ENCODE assay signal across 33 mouse cellular contexts in genomic region chr6:129014399-129014798, GRCm38 (mm10). TPM values are rescaled to one million over a fixed set of nuclear protein-coding genes. Genes with fewer than 3 reads are reported as not detected.
DNase-seq lines count a peak whose midpoint lies in the region; ATAC-seq lines count a peak whose summit lies in the region.
"Had no signal": no experiment of that assay in that cellular context is flagged by ENCODE, and none has a peak within 500 bp of the region (broad histone marks: within the 10 kb centered on the region; RNA-seq: fewer than 3 reads in every experiment).

No protein-coding gene starts in this region.

- H3K36me3 ChIP-seq in stomach, embryonic 16.5 days (ENCODE audit: control insufficient read depth, insufficient read depth, low read length): no peaks in the 10 kb centered on the region
- no peaks in the 10 kb centered on the region for H3K36me3 ChIP-seq in midbrain, embryonic 14.5 days (ENCODE audit: control insufficient read depth, insufficient read depth, low read length)
- H3K36me3 ChIP-seq: embryonic facial prominence, embryonic 12.5 days; forebrain, embryonic 10.5 days; forebrain, embryonic 15.5 days; heart, embryonic 12.5 days; hindbrain, embryonic 13.5 days; limb, embryonic 13.5 days; liver, embryonic 12.5 days; midbrain, embryonic 10.5 days; neural tube, embryonic 12.5 days had no signal

- 0 out of 2 replicates have a peak overlapping the region, but pooled peaks have one; percentile 29 for H3K27ac ChIP-seq in stomach, embryonic 16.5 days (ENCODE audit: low read length)
- H3K27ac ChIP-seq in midbrain, embryonic 14.5 days (replicated peaks; ENCODE audit: low read depth, low read length): no peak overlapping the region
- H3K27ac ChIP-seq: embryonic facial prominence, embryonic 12.5 days; forebrain, embryonic 10.5 days; forebrain, embryonic 15.5 days; heart, adult 2 months; hindbrain, embryonic 13.5 days; left cerebral cortex, adult 2 months; limb, embryonic 13.5 days; liver, embryonic 12.5 days; macrophage; midbrain, embryonic 10.5 days; neural tube, embryonic 12.5 days had no signal

- peaks cover 9% of the 10 kb centered on the region for H3K4me1 ChIP-seq in stomach, embryonic 16.5 days (ENCODE audit: control insufficient read depth, insufficient read depth, low read length)
- no peaks in the 10 kb centered on the region for H3K4me1 ChIP-seq in midbrain, embryonic 14.5 days (ENCODE audit: control insufficient read depth, insufficient read depth, low read length)
- H3K4me1 ChIP-seq: embryonic facial prominence, embryonic 12.5 days; forebrain, embryonic 15.5 days; heart, embryonic 12.5 days; hindbrain, embryonic 13.5 days; limb, embryonic 13.5 days; liver, embryonic 12.5 days; midbrain, embryonic 10.5 days; neural tube, embryonic 12.5 days had no signal

- no peaks in the 10 kb centered on the region for H3K9me3 ChIP-seq in stomach, embryonic 16.5 days (replicated peaks; ENCODE audit: control insufficient read depth, low read length)
- no peaks in the 10 kb centered on the region for H3K9me3 ChIP-seq in midbrain, embryonic 14.5 days (ENCODE audit: control insufficient read depth, low read length)
- H3K9me3 ChIP-seq: embryonic facial prominence, embryonic 12.5 days; forebrain, embryonic 10.5 days; forebrain, embryonic 15.5 days; heart, embryonic 12.5 days; hindbrain, embryonic 13.5 days; limb, embryonic 13.5 days; liver, embryonic 12.5 days; midbrain, embryonic 10.5 days; neural tube, embryonic 12.5 days had no signal

- H3K9ac ChIP-seq in stomach, embryonic 16.5 days (ENCODE audit: low read length): no peak overlapping the region
- no peak overlapping the region for H3K9ac ChIP-seq in midbrain, embryonic 14.5 days (replicated peaks; ENCODE audit: low read length)
- H3K9ac ChIP-seq: embryonic facial prominence, embryonic 12.5 days; forebrain, embryonic 15.5 days; heart, embryonic 12.5 days; hindbrain, embryonic 13.5 days; limb, embryonic 13.5 days; liver, embryonic 12.5 days; neural tube, embryonic 12.5 days had no signal

- DNase-seq in 416B (ENCODE audit: low read depth) (peak; percentile 26), A20 (ENCODE audit: low read depth, low spot score) (peak; percentile 87)
- DNase-seq in kidney, postnatal 14 days: no peak
- no peak for DNase-seq in midbrain, embryonic 14.5 days
- DNase-seq: adrenal gland, adult 2 months; cerebellum, adult 2 months; cerebellum, postnatal 25 days; gastrocnemius, postnatal 36 days; heart, adult 2 months; heart, postnatal 4 days; kidney, adult 9 months; kidney, postnatal 10 days; lung, adult 2 months; lung, postnatal 10 days had no signal

- no peak overlapping the region for H3K4me2 ChIP-seq in stomach, embryonic 16.5 days (ENCODE audit: low read depth, low read length)
- no peak overlapping the region for H3K4me2 ChIP-seq in midbrain, embryonic 14.5 days (ENCODE audit: low read length)
- H3K4me2 ChIP-seq: embryonic facial prominence, embryonic 12.5 days; forebrain, embryonic 15.5 days; heart, embryonic 12.5 days; hindbrain, embryonic 13.5 days; limb, embryonic 13.5 days; liver, embryonic 12.5 days; neural tube, embryonic 12.5 days had no signal

- H3K4me3 ChIP-seq in stomach, embryonic 16.5 days (replicated peaks; ENCODE audit: low read length): no peak overlapping the region
- H3K4me3 ChIP-seq in midbrain, embryonic 14.5 days (replicated peaks; ENCODE audit: low read depth, low read length): no peak overlapping the region
- H3K4me3 ChIP-seq: embryonic facial prominence, embryonic 12.5 days; forebrain, embryonic 10.5 days; forebrain, embryonic 15.5 days; heart, adult 2 months; heart, embryonic 12.5 days; hindbrain, embryonic 13.5 days; left cerebral cortex, adult 2 months; limb, embryonic 13.5 days; liver, embryonic 12.5 days; midbrain, embryonic 10.5 days; neural tube, embryonic 12.5 days had no signal

- 53% methylated on average over 1 of the region's 1 CpGs for WGBS in stomach, embryonic 16.5 days
- 83% methylated on average over 1 of the region's 1 CpGs for WGBS in midbrain, embryonic 14.5 days

- H3K27me3 ChIP-seq in stomach, embryonic 16.5 days (ENCODE audit: control insufficient read depth, insufficient read depth, low read length): no peaks in the 10 kb centered on the region
- H3K27me3 ChIP-seq in midbrain, embryonic 14.5 days (ENCODE audit: control insufficient read depth, insufficient read depth, low read length): no peaks in the 10 kb centered on the region
- H3K27me3 ChIP-seq: embryonic facial prominence, embryonic 12.5 days; forebrain, embryonic 15.5 days; heart, embryonic 12.5 days; hindbrain, embryonic 13.5 days; limb, embryonic 13.5 days; liver, embryonic 12.5 days; neural tube, embryonic 12.5 days had no signal

- peak; percentile 89 for ATAC-seq in granulocyte monocyte progenitor cell, adult 5-6 weeks (replicated peaks; ENCODE audit: poor library complexity, severe bottlenecking)
- ATAC-seq in stomach, embryonic 16.5 days (ENCODE audit: insufficient read depth, low FRiP score): no peak
- no peak for ATAC-seq in midbrain, embryonic 14.5 days (ENCODE audit: low FRiP score, low TSS enrichment)
- ATAC-seq: forebrain, embryonic 15.5 days; intestine, postnatal 0 days; liver, embryonic 12.5 days; midbrain, embryonic 16.5 days had no signal

RNA-seq across cellular contexts. Expression of gene Klrb1f, which starts 31.3 kb away (rescaled TPM):
- total RNA-seq in granulocyte monocyte progenitor cell, adult 5-6 weeks (2014; fragmentation: Nextera tagmentation): 35.0 and 39.6 TPM in 2 replicates
- 27.7 and 43.2 TPM in 2 replicates for total RNA-seq in granulocyte monocyte progenitor cell, adult 5-6 weeks (2017)
- polyA plus RNA-seq in stomach, embryonic 16.5 days (2015; fragmentation: Nextera tagmentation; extraction: Ambion mirVana): 0.27 and 0.48 TPM in 2 replicates
- polyA plus RNA-seq in midbrain, embryonic 14.5 days (2014; fragmentation: Nextera tagmentation; extraction: Ambion mirVana): 0.41 and 1.2 TPM in 2 replicates
- total RNA-seq: adrenal gland, postnatal 4 days; gastrocnemius, adult 18-20 months; gastrocnemius, postnatal 36 days; heart, adult 2 months; heart, postnatal 4 days; layer of hippocampus, postnatal 10 days; left cerebral cortex, adult 2 months; left cerebral cortex, postnatal 25 days had no signal
- polyA plus RNA-seq: adrenal gland, adult 2 months; cerebellum, adult 2 months; forebrain, embryonic 10.5 days; heart, embryonic 12.5 days; limb, embryonic 13.5 days had no signal

Comparison
In these comparisons a context has a peak if more than half of its experiments do, and no peak if none do; other contexts are left out.
1. DNase-seq: peak in 416B (single experiment) and A20 (single experiment); none in kidney, postnatal 14 days (single experiment) and midbrain, embryonic 14.5 days (single experiment).